Mouse (Mus musculus) lung, embryonic 15.5 days (tissue): ENCODE measurements around the gene Snap23. TPM values are rescaled to one million over a fixed set of nuclear protein-coding genes. Genes with fewer than 3 reads are reported as not detected.

Experiments
- ATAC-seq: fragments of 200-750 bp; cut with Nextera tagmentation; 2 replicates; pipeline ENCODE4 v1.8.0; 2017; ENCODE audit warnings: moderate number of reproducible peaks, borderline replicate concordance; ENCODE audit not compliant: low FRiP score, low TSS enrichment; ENCODE audit errors: extremely low read depth
- H3K27ac ChIP-seq: fragments of 300-500 bp; sonication (generic); 2 replicates; pipeline ENCODE4 v1.5.1; 2015; ENCODE audit warnings: moderate library complexity, mild to moderate bottlenecking, inconsistent platforms
- H3K27me3 ChIP-seq: fragments of 300-500 bp; sonication (generic); 2 replicates; pipeline ENCODE4 v1.6.1; 2015; ENCODE audit warnings: inconsistent platforms
- H3K36me3 ChIP-seq: fragments of 300-500 bp; sonication (generic); 2 replicates; pipeline ENCODE4 v1.6.1; 2015; ENCODE audit warnings: inconsistent platforms
- H3K4me1 ChIP-seq: fragments of 300-500 bp; sonication (generic); 2 replicates; pipeline ENCODE4 v1.6.1; 2015; ENCODE audit warnings: inconsistent platforms
- H3K4me2 ChIP-seq: fragments of 300-500 bp; sonication (generic); 2 replicates; pipeline ENCODE4 v1.6.1; 2015; ENCODE audit warnings: inconsistent platforms, mild to moderate bottlenecking, moderate library complexity
- H3K4me3 ChIP-seq: fragments of 300-500 bp; sonication (generic); 2 replicates; pipeline ENCODE4 v1.5.1; 2015; ENCODE audit warnings: mild to moderate bottlenecking, inconsistent platforms
- H3K9ac ChIP-seq: fragments of 300-500 bp; sonication (generic); 2 replicates; pipeline ENCODE4 v1.6.1; 2015; ENCODE audit warnings: inconsistent platforms
- H3K9me3 ChIP-seq: fragments of 300-500 bp; sonication (generic); 2 replicates; pipeline ENCODE4 v1.6.1; 2016; ENCODE audit warnings: inconsistent platforms
- WGBS: fragments of 180-500 bp; shearing (Covaris S2); methylation state at CpG from one replicate; pipeline ENCODE4 v1.1.7; 2015; 5-methylcytosine and 5-hydroxymethylcytosine counted together
- polyA plus RNA-seq: library from polyadenylated mRNA; unstranded; fragments of >200 nt; fragmentation: Nextera tagmentation; extraction: Ambion mirVana; gene quantifications from 2 replicates; pipeline ENCODE4 v1.2.1, GENCODE M21; 2015

Snap23 gene
- polyA plus RNA-seq, 1 experiment from 2014 or later, result 59.1 TPM

- Histone ChIP-seq H3K27ac (no peak overlapping the region), H3K27me3 (no peaks in the 10 kb centered on the region), H3K4me1 (no peaks in the 10 kb centered on the region), H3K36me3 (peaks cover 64% of the 10 kb centered on the region), H3K9ac (no peak overlapping the region), H3K9me3 (no peaks in the 10 kb centered on the region), H3K4me3 (no peak overlapping the region), H3K4me2 (no peak overlapping the region)
- 91% methylated on average over 2 of the region's 2 CpGs for WGBS
- no peak for ATAC-seq
Observed at GRCm38 (mm10) chr2:120597734-120598133, 30.3 kb downstream of the Snap23 start.

GRCm38 (mm10) chr2:120599506-120599905 lies 32.0 kb downstream of the Snap23 start:
- ATAC-seq, result no peak
- WGBS, result 90% methylated on average over 4 of the region's 4 CpGs
- Histone ChIP-seq H3K36me3 (peaks cover 67% of the 10 kb centered on the region), H3K9me3 (no peaks in the 10 kb centered on the region), H3K4me3 (no peak overlapping the region), H3K4me2 (no peak overlapping the region), H3K9ac (no peak overlapping the region), H3K4me1 (no peaks in the 10 kb centered on the region), H3K27ac (no peak overlapping the region), H3K27me3 (no peaks in the 10 kb centered on the region)

DNA sequence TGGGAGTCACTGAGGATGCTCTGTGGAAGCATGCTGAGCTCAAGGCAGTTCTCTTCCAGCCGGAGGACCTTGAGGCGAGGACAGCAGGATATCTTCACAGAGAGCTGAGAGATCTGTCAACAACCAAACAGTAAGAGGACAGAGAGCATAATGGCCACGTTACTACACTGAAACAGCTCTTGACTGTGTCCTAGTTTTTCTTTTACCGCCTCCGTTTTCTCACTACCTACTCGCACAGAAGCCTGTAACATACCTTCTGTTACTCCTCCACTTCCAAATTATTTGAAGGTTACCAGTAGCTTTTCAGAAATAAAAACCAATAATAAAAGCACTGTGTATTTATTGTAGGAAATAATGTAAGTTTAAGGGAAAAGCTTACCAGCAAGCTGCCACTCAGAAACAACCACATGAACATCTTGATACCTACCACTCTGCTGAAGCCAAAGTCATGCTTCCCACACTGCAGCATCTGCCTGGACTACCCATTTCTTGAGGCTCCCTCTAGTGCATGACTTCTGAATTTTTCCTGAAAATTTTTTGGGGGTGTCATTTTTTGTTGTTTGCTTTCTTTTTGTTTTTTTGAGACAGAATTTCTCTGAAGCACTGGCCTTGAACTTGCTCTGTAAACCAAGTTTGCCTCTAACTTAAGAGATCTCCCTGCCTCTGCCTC lies 38.7 kb downstream of the Snap23 start:
- Histone ChIP-seq H3K9me3 (no peaks in the 10 kb centered on the region), H3K27me3 (no peaks in the 10 kb centered on the region), H3K4me1 (peaks cover 20% of the 10 kb centered on the region), H3K4me3 (no peak overlapping the region), H3K36me3 (peaks cover 14% of the 10 kb centered on the region), H3K4me2 (no peak overlapping the region), H3K9ac (no peak overlapping the region), H3K27ac (no peak overlapping the region)
- ATAC-seq, result no peak
- 82% methylated on average over 6 of the region's 6 CpGs for WGBS

DNA sequence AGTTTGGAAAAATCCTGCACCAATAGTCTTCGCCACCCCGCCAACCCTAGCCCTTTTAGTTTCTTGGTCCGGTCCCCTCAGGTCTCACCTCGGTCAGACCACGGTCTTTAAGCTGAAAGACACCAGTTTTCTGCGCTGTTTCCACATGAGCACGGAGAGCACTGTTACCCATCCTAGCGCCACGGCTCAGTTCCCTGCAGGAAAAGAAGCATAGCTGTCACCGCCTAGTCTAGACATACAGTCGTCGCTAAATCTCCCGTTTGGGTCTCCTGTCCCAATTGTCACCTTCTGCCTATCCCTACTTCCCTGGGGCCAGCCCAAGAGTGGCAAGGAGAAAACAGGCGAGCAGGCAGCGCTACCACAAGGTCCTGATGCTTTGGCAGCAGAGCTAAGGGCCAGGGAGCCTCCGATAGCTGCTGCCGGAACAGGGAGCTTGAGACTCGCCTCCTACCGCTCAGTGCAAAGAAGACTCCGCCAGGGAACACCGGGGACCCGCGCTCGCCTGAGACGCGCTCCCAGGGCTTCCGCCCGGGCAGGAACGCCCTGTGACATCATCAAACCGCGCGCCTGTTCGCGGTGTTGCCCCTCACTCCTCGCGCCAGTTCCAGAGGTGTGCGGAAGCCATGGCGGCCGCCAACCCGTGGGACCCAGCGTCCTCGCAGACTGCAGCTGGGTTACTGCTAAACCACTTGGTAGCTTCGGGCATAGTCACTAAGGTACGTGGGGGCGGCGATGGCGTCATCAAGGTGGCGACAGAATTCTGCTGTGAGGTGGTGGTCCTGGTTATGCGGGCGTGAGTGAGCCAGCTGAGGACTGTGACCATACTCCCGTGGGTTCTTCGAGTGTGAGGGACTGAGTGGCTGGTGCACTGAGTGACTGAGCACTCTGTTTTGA lies 41.6 kb downstream of the Snap23 start, which contains the start of the genes Haus2 and Lrrc57:
Haus2 (plus strand) TSS at position 554 of the 894 bp plus-strand sequence.
Lrrc57 (minus strand) TSS at position 691 of the 894 bp plus-strand sequence.
- peak; percentile 97 for ATAC-seq
- Histone ChIP-seq H3K36me3 (peaks cover 13% of the 10 kb centered on the region; the same call in 1 of the 2 replicates), H3K4me1 (peaks cover 20% of the 10 kb centered on the region), H3K4me3 (peak within 1 kb of the TSS; percentile 89), H3K27me3 (no peaks in the 10 kb centered on the region), H3K4me2 (peak within 1 kb of the TSS; percentile 73), H3K9ac (peak within 1 kb of the TSS; percentile 78), H3K27ac (peak within 1 kb of the TSS; percentile 92), H3K9me3 (no peaks in the 10 kb centered on the region)
- WGBS, result 0% methylated on average over 52 of the region's 52 CpGs

GRCm38 (mm10) chr2:120616279-120617163 lies 49.0 kb downstream of the Snap23 start:
- Histone ChIP-seq H3K4me1 (no peaks in the 10 kb centered on the region), H3K9me3 (no peaks in the 10 kb centered on the region), H3K27me3 (no peaks in the 10 kb centered on the region), H3K27ac (no peak overlapping the region), H3K36me3 (peaks cover 48% of the 10 kb centered on the region), H3K4me2 (no peak overlapping the region), H3K4me3 (no peak overlapping the region), H3K9ac (no peak overlapping the region)
- ATAC-seq, result no peak
- WGBS, result 87% methylated on average over 5 of the region's 5 CpGs

DNA sequence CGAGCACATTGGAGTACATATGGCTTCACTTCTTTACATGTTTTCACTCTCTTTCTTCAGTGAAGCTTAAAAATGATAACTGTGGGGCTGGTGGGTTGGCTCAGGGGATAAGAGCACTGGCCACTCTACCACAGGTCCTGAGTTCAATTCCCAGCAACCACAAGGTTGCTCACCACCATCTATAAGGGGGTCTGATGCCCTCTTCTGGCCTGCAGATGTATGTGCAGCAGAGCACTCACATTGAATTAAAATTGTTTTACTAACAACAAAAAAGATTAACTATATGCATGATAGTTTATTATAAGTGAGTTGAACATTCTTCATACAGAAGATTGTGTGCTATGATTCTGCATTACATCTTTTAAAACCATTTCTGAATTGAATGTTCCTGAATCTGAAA lies 52.1 kb downstream of the Snap23 start:
- WGBS, result 100% methylated on average over 1 of the region's 1 CpGs
- no peak overlapping the region for H3K9ac ChIP-seq
- ATAC-seq, result no peak
- H3K9me3 ChIP-seq, result no peaks in the 10 kb centered on the region
- H3K27ac ChIP-seq, result no peak overlapping the region
- H3K27me3 ChIP-seq, result no peaks in the 10 kb centered on the region
- no peak overlapping the region for H3K4me3 ChIP-seq
- H3K4me1 ChIP-seq, result no peaks in the 10 kb centered on the region
- H3K36me3 ChIP-seq, result peaks cover 36% of the 10 kb centered on the region
- no peak overlapping the region for H3K4me2 ChIP-seq

GRCm38 (mm10) chr2:120622920-120623319 lies 55.4 kb downstream of the Snap23 start:
- Histone ChIP-seq H3K27me3 (no peaks in the 10 kb centered on the region), H3K36me3 (peaks cover 14% of the 10 kb centered on the region; the same call in 1 of the 2 replicates), H3K4me1 (no peaks in the 10 kb centered on the region), H3K9me3 (no peaks in the 10 kb centered on the region), H3K27ac (no peak overlapping the region), H3K4me3 (no peak overlapping the region), H3K9ac (no peak overlapping the region), H3K4me2 (no peak overlapping the region)
- ATAC-seq, result no peak

GRCm38 (mm10) chr2:120628076-120628865 lies 60.8 kb downstream of the Snap23 start:
- peak; percentile 19; the same call in 1 of the 2 replicates for ATAC-seq
- H3K9me3 ChIP-seq, result no peaks in the 10 kb centered on the region
- peak overlapping the region; percentile 37; the same call in 1 of the 2 replicates for H3K27ac ChIP-seq
- peak overlapping the region; percentile 68 for H3K4me3 ChIP-seq
- peaks cover 25% of the 10 kb centered on the region for H3K4me1 ChIP-seq
- WGBS, result 24% methylated on average over 10 of the region's 10 CpGs
- peak overlapping the region; percentile 66 for H3K4me2 ChIP-seq
- no peak overlapping the region for H3K9ac ChIP-seq
- H3K36me3 ChIP-seq, result peaks cover 12% of the 10 kb centered on the region
- H3K27me3 ChIP-seq, result no peaks in the 10 kb centered on the region

DNA sequence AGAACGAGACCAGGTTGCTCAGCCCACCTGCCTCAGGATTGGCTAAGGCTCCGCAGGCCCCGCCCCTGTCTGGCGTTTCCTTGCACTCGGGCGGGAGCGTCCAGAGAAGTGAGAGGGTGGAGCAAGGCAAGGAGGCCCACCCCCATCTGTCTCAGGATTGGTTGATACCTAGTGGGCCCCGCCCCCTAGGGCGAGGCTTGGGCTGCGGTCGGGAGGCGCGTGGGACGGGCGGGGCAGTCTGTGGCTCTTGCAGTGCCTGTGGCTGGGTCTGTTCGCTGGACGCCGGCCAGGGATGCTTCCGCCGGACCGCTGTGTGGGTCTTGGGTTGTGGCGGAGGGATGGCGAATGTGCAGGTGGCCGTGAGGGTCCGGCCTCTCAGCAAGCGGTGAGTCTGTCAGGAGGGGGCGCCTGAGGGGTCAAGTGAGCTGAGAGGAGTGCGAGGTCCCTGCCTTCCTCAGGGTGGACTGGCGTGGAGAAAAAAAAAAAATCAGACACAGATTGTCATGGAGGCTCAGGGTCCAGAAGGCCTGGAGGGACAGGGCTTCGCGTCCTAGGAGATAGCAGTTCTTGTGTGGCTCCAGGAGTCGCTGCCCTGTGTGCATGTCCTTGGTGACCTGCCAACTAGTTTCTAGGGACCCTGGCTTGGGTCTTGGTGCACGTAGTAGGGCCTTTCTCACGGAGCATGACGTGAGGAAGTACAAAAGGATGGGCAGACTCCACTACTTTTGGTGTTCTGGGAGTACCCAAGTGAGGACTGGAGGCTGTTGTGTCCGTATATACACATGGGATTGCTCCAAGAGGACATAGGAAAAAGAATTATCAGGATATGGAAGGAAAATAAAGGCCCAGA lies 61.6 kb downstream of the Snap23 start, which contains the start of gene Stard9:
Stard9 (plus strand) TSS at position 236 of the 850 bp plus-strand sequence.
- ATAC-seq, result peak; percentile 100
- Histone ChIP-seq H3K36me3 (peaks cover 19% of the 10 kb centered on the region), H3K4me2 (peak within 1 kb of the TSS; percentile 66), H3K27ac (peak within 1 kb of the TSS; percentile 60), H3K9ac (peak within 1 kb of the TSS; percentile 46), H3K9me3 (no peaks in the 10 kb centered on the region), H3K4me3 (peak within 1 kb of the TSS; percentile 68), H3K4me1 (peaks cover 25% of the 10 kb centered on the region), H3K27me3 (no peaks in the 10 kb centered on the region)
- WGBS, result 2% methylated on average over 36 of the region's 36 CpGs

GRCm38 (mm10) chr2:120630246-120630645 lies 62.8 kb downstream of the Snap23 start:
- Histone ChIP-seq H3K27ac (no peak overlapping the region), H3K9me3 (no peaks in the 10 kb centered on the region), H3K9ac (no peak overlapping the region), H3K4me2 (peak overlapping the region; percentile 66), H3K4me1 (peaks cover 25% of the 10 kb centered on the region), H3K27me3 (no peaks in the 10 kb centered on the region), H3K36me3 (peaks cover 29% of the 10 kb centered on the region), H3K4me3 (peak overlapping the region; percentile 68)
- no peak for ATAC-seq
- 70% methylated on average over 2 of the region's 2 CpGs for WGBS
